Mouse (Mus musculus) liver, embryonic 14.5 days (tissue): ENCODE data around the gene Ppp1ca.

Experiments
- CTCF ChIP-seq: IDR thresholded peaks from 2 replicates; pipeline ENCODE4 v1.5.1; 2016; ENCODE audit warnings: antibody characterized with exemption, low read depth, control low read depth
- EP300 ChIP-seq: IDR thresholded peaks from 2 replicates; pipeline ENCODE4 v1.6.1; 2016; ENCODE audit warnings: antibody characterized with exemption, low read depth

- TF ChIP-seq CTCF, result no peak
- TF ChIP-seq EP300, result no peak
Measured at GRCm38 (mm10) chr19:4213524-4213974, 21.7 kb downstream of the Ppp1ca start.
